Mouse (Mus musculus) cerebellum, postnatal 36 days (tissue): Measurements from ENCODE around the gene Snd1.
A peak's percentile ranks its signal among the peaks of the same experiment; 100 is the strongest.

ENCODE experiments used
- DNase-seq, 2 experiments: peaks; one replicate each; pipeline ENCODE4 v3.0.0; 2021 to 2022; ENCODE audit warnings: mixed read lengths in 2 of 2

Gene Snd1

DNA sequence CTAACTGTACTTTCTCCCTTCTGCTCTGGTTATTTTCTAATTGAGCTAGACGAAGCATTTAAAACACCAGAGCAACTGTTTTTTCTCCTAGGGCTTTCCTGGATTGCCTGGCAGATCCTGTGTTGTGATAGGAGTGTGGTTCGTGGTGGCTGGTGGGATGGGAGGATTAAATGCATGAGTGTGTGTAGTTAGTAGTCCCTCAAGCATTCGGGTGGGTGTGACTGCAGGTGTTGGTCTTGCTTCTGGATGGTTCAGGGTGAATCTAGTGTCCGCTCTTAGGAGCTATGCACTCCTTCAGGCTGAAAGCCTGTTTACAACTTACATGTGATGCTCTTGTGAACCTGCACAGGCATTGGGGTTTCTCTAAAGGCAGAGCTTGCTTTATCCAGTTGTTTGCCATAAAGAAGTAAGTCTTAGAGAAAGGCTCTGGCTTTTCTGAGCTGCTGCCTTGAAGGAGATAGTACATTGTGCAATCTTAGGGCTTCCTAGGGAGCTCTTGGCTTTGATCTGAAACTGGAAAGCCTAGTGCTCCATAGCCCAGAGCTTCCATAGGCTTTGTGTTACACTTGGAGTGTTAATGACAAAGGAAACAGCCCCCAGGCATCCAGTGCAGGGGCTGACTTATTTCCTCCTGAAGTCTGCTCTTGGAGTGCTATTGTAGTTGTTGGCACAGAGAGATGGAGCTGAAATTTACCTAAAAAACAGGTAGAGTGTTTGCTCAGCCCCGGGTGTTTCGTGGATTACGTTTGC is 75.5 kb downstream of the Snd1 start:
- DNase-seq: no peak

DNA sequence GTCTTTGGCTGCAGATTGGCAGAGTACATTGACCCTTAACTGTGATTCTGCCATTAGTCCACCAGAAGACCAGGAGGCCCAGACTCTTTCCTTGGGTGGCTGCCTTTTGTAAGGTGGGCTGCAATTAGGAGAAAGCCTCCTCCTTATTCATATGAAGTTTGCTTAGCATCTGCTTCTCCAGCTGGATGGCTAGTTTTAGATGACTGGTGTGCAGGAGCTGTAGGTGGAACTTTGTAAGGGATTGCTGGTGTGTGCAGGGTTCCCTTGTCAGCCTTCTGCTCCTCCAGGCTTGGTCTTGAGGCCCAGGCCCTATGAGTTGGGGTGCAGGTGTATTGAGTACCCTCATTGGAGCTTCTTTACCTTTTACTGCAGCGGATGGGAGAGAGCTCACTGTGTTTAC is 79.5 kb downstream of the Snd1 start:
- DNase-seq: no peak

DNA sequence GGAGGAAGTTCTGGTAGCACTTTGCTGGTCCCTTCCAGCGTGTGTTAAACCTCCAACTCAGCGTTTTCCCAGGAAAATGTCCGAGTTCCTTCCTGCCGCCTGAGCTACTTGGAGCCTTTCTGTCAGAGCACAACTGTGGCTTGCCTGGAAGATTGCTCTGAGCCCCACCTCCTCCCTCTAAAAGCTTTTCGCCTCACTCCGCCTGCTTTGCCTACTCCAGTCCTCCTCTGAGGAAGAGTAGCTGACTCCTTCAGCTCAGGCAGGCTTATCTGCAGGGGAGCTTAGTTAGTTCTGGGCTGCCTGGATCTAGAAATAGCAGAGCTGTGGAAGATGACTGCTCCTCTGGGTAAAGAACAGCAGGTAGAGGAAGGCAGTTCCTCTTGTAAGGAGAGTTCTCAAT is 80.1 kb downstream of the Snd1 start:
- DNase-seq: no peak

DNA sequence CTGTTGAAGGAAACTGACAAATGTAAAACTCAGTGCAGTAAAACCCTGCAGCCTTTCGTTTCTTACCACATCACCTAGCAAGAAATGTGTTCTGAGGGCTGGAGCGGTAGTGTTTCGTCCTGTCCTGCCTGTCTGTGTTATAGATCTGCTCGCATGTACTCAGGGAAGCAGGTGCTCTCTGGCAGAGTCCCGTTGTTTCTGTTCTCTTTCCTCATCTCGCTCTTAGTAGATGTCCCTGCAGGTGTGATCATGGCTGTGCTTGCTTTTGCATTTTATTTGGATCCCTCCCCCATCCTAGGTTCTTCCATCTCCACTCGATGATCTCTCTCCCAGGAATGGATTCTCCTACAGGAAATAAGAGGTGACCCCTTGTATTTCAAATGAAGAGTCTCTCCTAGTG is 80.5 kb downstream of the Snd1 start:
- DNase-seq: no peak

DNA sequence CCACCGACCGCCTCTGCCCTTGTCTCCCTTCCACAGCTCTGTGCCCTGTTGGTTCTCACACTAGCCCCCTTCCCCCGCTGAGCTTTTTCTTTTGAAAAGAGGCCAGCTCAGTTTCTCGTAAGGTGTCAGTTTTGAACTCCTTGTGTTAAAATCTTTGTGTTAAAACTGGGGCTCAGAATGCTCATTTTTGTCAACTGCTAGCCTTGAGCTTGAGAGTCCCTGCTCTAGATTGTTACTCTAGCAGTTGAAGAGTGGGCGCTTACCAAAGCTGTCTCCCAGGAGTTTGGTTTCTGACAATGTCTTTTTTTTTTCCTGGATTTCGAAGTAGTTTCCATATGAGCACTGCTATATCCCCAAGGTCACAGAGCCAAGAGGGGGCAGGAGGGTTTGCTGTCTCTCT is 82.8 kb downstream of the Snd1 start:
- DNase-seq: no peak

DNA sequence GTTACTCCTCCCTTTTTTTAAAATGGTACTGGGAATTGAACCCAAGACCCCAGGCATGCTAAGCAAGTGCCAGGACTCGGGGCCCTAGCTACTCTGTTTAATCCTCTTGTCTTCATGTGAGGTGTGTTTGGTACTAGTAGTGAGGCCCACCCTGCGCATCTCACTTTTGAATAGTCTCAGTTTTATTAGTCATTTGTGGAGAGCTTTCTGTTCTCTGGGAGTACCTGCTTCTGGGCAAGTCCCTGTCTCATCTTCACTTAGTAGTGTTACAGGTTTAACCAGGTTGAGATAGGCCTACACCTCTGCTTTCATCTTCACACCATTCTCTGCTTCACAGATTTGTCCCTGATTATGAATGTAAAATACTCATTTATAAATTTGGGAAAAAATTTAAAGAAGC is 84.5 kb downstream of the Snd1 start:
- DNase-seq: no peak

DNA sequence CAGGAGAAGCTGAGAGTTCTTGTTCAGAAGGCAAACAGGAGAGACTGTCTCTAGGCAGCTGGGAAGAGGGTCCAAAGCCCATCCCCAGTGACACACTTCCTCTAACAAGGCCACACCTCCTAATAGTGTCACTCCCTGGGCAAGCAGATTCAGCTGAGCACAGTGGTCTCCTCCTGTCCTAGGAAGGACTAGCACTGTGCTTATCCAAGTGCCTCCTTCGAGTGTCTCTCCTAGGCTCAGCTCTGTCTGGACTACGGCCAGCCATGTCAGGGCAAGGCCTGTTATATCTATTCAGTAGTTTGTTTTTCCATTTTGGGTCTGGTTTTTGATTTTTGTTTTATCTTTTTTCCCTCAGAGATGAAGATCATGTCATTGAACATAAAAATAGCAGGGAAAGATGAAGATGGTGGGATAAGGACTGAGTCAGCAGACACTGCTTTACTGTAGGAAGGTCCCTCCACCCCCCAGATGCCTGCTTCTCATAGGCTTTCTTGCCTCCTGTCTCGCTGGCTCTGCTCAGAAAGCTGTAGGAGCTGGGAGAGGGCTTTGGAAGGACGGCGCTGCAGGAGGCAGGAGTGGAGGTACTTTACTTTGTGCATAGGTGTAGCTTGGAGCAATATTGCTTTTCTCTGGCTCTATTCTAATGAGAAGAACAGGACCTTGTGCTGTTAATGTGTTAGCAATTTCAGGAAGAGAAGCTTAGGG is 86.5 kb downstream of the Snd1 start:
- DNase-seq: no peak

DNA sequence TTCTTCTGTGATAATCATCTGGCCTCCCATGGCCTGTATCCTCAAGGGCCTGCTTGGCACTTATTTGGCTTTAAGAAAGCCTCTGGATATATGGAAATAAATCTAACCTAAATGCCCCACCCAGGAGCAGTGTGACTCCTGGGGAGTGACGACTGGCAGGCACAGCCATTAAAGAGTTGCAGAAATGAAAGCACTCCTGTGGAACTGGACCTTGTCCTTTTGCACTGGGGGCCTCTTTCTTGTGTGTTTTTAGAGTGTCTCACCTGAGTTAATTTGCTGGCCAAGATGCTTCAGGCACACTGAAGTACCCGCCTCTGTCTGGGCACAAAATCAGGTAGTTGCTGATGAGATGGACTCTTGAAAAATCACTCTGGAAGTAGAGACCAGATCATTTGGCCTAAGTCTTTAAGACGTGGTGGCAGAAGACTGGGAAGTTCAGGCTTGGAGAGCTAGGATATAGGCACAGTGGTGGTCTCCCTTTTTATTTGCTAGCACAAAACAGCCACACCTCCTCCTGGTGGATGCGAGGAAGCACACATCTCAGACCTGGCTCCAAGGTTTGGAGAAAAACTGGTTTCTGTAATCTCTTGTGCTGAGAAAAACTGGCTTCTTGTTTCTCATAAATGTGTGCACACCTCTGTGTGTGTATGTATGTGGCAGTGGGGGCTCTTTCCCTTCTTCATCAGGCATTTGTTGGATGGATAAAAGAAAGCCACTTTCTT is 87.5 kb downstream of the Snd1 start:
- no peak for DNase-seq

DNA sequence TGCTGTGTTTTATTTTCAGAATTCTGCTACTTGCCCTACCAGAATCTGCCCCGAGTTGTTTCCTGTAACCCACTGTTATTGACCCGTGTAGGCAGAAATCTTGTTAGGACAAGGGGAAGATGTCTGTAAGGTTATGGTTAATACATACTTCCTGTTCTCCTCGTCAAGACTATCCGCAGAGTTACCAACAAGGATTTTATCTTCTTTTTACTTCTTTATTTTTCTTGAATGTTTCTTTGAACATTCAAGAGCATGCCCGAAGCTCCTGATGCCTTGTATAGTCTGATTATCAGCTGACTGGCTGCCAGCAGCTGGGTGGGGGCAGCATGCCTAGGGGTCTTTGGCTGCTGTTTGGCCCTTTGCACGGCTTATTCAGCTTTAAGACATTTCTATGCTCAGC is 93.0 kb downstream of the Snd1 start:
- DNase-seq: no peak

DNA sequence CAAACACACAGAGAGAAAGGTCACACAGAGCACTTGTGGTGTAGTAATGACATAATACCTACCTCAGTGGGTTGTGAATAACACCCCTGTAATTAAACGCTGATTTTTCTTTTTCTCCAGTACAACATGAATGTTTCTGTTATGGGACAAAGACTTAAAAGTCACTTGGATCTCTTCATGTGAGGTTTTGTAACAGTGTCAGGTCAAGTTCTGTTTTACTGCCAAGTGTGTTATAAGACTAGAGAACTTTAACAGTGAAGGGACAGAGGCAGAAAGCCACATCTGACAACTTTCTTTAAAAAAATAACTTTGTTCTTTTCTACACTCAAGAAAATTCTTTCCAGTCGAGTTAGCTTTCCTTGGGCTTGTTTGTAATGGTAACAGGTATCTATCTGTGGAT is 97.0 kb downstream of the Snd1 start:
- DNase-seq: no peak

DNA sequence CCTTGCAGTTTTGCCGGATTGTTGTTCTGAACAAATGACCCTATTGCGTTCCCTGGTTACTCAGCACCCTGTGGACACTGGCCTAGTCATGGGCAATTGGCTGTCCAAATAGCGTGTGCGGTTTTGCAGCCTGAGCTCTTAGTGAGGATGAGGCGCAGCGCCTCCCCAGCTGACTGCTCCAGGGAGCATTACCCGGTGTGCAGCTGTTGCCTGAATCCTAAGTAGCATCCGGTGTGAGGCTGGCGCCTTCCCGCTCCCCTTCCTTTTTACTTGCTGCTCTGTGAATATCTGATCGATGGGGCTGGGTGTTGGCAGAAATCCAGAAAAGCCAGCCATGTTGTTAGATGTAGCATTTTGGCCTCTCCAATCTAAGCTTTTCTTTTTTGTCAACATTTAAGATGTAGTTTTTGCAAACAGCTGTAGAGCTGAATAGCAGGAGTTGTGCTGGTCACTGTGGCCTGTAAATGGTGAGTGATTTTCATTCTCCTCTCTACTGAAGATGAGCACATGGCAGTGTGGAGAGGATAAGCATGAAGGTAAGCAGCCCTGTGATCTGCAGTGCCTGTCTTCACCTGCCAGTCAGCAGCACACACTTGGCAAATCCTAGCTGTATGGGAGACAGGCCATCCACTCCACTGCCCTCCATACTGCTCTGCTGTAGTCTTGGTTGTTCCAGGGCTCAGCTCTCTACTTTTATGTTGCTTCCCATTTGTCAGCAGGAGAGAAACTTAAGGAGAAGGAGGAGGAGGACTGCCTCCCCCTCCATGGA is 98.2 kb downstream of the Snd1 start:
- DNase-seq: no peak

DNA sequence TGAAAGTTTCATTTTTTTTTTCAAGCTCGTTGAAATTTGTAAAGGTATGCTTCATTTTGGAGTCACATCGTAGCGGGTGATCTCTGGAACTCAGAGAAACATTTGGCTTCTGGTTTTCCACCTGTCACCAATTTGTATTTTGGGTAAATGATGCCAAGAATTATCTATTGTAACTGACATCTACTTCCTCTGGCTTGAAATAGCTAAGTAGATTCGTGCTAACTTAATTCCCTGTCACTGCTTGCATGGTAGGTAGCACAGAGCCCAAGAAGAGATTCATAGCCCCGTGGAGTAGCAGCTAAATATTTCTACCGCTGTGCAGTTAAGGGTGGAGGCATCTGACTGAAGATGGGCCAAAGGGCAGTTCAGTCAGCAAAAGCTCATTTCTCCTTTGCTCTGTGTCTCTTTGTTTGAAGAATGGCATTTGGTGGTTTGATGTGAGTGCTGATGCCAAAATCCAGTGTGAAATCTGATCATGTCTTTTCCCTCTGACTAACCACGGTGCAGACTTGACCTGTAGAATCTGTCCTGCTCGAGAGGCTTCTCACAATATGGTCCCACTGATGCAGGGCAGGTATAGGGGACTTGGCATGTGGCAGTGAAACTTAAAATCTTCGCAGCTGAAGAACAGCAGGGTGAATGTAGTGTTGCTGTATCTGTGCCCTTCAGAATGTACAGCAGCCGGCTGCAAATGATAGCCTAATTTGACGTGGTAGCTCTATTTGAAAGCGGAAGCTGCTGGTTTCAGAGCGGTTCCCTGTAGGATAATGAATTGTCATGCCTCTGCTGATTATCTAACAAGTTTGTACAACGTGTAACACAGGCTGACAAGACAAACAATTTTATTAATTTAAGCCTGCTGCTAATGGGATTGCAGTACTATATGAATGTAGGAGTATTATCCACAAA is 101.7 kb downstream of the Snd1 start:
- DNase-seq: peak in 1 of 2 experiments; percentile 48

DNA sequence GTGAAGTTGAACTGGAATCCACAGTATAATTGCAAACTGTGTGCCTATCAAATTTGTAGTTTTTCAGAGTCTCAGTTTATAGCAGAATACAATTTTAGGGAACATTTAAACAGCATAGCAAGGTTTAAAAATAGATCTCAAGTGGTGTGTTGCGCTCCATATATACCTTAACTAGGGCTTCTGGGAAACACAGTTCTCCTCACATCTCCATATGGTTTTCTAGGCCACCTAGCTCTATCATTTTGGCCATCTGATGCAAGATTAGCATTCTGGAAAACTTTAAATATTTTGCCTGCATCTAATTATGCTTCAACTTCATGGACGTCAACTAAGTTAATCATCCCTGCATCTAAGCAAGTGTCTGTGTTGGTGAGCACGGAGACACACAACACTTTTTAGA is 107.9 kb downstream of the Snd1 start:
- DNase-seq: no peak

DNA sequence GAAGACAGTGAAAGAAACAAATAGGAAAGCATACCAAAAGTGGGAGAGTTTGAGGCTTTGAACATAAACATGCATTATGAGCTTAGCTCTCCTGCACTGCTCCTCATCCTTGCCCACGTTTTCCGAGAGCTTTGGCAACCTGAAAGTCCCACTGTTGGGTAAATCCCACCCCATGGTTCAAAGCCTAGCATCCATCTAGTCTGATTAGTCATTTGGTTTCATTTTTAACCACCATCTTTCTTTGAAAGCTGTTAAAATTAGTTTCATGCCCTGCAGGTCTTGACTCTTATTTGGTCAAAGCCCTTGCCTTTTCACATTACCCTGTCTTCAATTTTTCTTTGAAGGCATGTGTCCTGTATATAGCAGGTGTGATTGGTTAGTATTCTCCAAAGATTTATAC is 108.5 kb downstream of the Snd1 start:
- DNase-seq: no peak

DNA sequence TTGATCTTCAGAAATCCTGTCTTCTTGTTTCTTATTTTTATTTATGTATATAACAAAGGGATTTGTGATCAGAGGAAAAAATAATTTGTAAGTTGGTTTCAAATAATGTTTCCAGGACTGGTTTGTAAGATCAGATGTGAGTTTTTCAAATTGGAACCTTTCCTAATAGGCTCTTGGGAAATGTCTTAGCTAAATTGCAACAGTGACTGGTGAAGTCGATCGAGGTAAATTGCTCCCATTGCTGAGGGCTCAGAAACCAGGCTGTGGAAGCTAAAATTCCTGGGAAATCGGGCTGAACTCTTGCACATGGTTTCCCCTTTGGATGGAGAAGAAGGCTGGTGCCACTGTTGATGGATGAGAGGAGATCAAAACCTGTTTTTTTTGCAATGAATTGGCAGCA is 111.9 kb downstream of the Snd1 start:
- DNase-seq: no peak

DNA sequence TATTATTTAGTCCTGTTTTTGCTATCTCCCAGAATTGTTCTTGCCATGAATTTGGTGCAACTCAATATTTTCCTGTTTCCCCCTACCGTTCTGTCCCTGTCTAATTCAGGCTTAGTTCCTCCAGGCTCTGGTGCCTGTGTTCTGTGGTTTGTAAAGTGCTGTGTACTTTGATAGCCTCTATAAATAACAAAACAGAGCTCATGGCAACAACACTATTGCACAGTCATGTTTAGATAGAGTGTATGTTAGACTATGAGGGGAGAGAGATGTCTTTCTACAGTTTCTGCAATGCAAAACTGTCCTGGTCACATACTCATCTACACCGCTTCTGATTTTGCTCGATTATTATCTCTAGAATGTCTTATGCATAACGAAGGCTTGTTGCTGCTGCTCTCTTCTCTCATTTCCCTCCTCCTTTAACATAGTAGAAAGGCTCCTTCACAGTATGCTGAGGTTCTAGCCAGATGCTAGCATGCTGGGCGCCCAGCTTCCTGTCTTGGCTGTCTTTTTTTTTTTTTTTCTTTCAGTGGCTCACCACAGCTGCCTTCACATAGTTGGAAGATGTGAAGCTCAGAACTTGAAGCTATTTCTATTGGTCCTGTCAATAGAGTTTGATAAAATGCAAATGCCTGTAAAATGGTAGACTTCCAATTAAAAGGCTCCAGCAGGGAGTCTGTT is 113.7 kb downstream of the Snd1 start:
- no peak for DNase-seq

DNA sequence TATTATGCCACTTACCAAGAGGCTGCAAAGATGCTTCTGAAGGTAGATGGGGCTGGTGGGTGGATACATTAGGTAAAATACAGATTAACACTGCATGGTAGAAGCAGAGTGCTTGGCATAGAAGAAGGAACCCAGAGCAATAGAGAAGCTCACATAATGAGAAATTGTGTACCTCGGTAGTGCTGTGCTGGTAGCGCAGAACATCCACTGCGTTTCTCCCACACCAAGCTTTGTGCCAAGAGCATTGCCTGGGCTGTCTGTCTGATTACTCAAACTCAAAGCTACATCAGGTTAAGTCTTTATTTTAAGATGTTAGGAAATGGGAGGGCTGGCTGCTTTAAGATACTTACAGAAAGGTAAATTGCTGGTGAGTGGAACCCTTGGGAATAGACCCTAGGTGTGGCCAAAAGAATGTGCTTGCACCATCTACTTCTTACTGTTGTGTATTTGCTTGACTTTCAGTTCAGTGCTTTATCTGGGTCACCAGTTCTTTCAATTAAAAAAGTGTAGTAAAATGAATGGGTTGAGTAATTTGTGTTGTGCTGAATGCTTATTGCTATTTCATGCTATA is 117.5 kb downstream of the Snd1 start:
- no peak for DNase-seq

DNA sequence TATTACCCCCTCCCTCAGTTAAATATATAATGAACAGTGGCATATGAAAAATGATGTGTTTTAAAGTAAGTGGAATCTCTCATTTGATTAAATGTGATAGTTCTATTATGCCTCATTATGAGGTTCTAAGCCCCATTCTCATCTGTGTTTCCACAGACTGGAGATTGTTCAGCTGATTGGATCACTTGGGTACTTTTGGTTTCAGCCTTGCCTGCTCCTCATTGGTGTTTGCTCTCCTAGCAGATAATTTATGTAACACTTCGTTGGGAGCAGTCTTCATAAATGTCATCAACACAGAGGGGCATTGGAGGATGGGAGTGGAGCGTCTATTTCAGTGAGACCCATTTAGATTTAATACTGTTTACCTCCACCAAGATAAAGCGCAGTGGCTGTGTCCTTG is 118.8 kb downstream of the Snd1 start:
- DNase-seq: no peak

DNA sequence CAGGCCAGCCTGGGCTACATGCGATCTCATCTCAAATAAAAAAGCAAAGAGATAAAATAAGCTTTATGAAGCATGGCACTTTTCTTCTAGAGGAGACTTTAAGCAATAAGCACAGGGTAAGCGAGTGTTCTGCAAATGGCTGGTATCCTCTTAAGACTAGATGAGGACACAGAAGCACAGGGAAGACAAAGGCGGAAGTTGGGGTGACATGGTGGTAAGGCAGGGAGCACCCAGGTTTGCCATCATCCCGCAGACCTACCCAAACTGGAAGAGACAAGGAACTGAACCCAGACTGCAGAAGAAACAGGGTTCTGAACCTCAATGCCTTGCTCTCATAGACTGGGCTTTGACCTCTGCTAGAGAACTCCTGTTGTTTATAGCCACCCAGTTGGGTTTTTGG is 119.8 kb downstream of the Snd1 start:
- DNase-seq: no peak

DNA sequence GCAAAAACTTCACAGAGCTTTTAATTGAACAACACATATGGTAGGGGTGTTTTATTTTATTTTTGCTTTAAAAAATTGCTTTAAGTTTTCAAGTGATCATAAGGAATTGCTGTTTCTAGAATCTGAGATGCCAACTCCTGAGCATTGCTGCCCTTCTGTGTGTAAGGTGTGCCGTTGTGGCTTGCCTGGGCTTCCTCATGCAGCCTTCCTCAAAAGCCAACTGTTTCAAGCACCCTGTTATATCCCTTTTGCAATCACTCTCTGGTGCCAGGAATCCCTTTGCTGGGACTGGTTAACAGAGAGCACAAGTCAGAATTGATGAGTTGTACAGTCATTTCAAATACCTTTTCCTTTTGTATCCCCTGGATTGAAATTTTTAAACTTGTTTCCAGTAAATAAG is 120.3 kb downstream of the Snd1 start:
- no peak for DNase-seq

DNA sequence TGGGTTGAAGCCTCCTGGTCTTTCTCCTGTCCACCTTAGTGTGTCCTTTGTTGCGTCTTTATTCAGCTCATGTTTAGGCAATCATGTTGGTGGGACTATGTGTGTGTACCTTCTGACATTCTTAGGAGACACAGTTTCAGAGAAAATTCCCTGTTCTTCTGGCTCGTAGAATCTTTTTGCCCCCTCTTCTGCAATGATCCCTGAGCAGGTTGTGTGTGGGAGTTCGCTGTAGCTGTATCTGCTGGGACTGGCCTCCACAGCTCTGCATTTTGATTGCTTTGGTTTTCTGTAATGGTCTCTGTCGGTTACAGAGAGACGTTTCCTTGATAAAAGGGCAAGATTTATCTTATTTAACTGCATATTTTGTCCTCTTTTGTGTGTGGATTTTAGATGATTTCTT is 122.3 kb downstream of the Snd1 start:
- no peak for DNase-seq
